Comparison of ENCODE assay signal across 8 mouse cellular contexts in genomic region chr2:30077502-30078348, GRCm38 (mm10). TPM values are rescaled to one million over a fixed set of nuclear protein-coding genes. Genes with fewer than 3 reads are reported as not detected.
A peak's percentile ranks its signal among the peaks of the same experiment; 100 is the strongest.
DNase-seq lines count a peak whose midpoint lies in the region; ATAC-seq lines count a peak whose summit lies in the region.

TSS of gene Pkn3 (plus strand) at chr2:30077684.

- no peaks in the 10 kb centered on the region for H3K9me3 ChIP-seq in hindbrain, embryonic 11.5 days (ENCODE audit: control insufficient read depth, low read length)

- peak within 1 kb of the TSS; percentile 33 for H3K27ac ChIP-seq in hindbrain, embryonic 11.5 days (ENCODE audit: low read depth, low read length)

- H3K36me3 ChIP-seq in hindbrain, embryonic 11.5 days (ENCODE audit: control insufficient read depth, insufficient read depth, low read length): 0 out of 2 replicates have a peak, but pooled peaks cover 5% of the 10 kb centered on the region

- peak within 1 kb of the TSS; percentile 48 for H3K9ac ChIP-seq in hindbrain, embryonic 11.5 days (ENCODE audit: low read depth, low read length)

- H3K27me3 ChIP-seq in hindbrain, embryonic 11.5 days (ENCODE audit: control insufficient read depth, insufficient read depth, low read length): no peaks in the 10 kb centered on the region

- H3K4me1 ChIP-seq in hindbrain, embryonic 11.5 days (replicated peaks; ENCODE audit: control insufficient read depth, insufficient read depth, low read length): peaks cover 3% of the 10 kb centered on the region; the same call in 1 of the 2 replicates

- H3K4me2 ChIP-seq in hindbrain, embryonic 11.5 days (replicated peaks; ENCODE audit: low read depth, low read length): peak within 1 kb of the TSS; percentile 85

- 1% methylated on average over 53 of the region's 53 CpGs for WGBS in hindbrain, embryonic 11.5 days

- ATAC-seq in hindbrain, embryonic 11.5 days (ENCODE audit: low FRiP score): peak; percentile 78

- DNase-seq in R1 (ENCODE audit: low read depth, low spot score): peak; percentile 95
- DNase-seq in cerebellum, adult 9-11 months: peak; percentile 73
- peak; percentile 58 to 70 for DNase-seq in frontal cortex, postnatal 14 days (ENCODE audit: low spot score in 2 of 2)
- peak; percentile 92 for DNase-seq in hindbrain, embryonic 11.5 days (ENCODE audit: low spot score)
- DNase-seq in layer of hippocampus, postnatal 25 days (ENCODE audit: extremely low spot score in 1 of 2, low spot score in 1 of 2): peak; percentile 76 to 81
- peak; percentile 92 to 93 for DNase-seq in lung, postnatal 4 days
- peak; percentile 92 for DNase-seq in retina, embryonic 14.5 days (ENCODE audit: low spot score)
- peak; percentile 92 for DNase-seq in thymus, postnatal 4 days

- peak within 1 kb of the TSS; percentile 42 for H3K4me3 ChIP-seq in hindbrain, embryonic 11.5 days (ENCODE audit: low read depth, low read length)

RNA-seq across cellular contexts. Expression of gene Pkn3, which starts in this region (rescaled TPM):
- 4.5 and 5.2 TPM in 2 replicates for polyA plus RNA-seq in hindbrain, embryonic 11.5 days (2014; fragmentation: Nextera tagmentation; extraction: Ambion mirVana)
- total RNA-seq in layer of hippocampus, postnatal 25 days (2021): 1 to 10 TPM; 1.2 to 1.9 TPM

Comparison
In these comparisons a context has a peak if more than half of its experiments do, and no peak if none do; other contexts are left out.
1. Peak in every context shown above with its lines: DNase-seq, ATAC-seq, H3K4me3 ChIP-seq and H3K27ac ChIP-seq.